Mouse (Mus musculus): ENCODE measurements at regions not wholly inside any gene's neighbourhood (a gene's known extent, or its start where the extent isn't known, plus 50 kb on each side); places are given as distances from the start of the nearest gene placed in this dataset.

GRCm38 (mm10) chr16:7527923-7528776 lies 896.8 kb downstream of the Tmem114 start:
- Histone ChIP-seq H3K27ac (no peak overlapping the region), H3K4me1 (replicated peaks) (no peaks in the 10 kb centered on the region), H3K9me3 (no peaks in the 10 kb centered on the region), H3K4me2 (replicated peaks) (no peak overlapping the region), H3K27me3 (replicated peaks) (no peaks in the 10 kb centered on the region), H3K36me3 (no peaks in the 10 kb centered on the region), H3K9ac (no peak overlapping the region), H3K4me3 (replicated peaks) (no peak overlapping the region)
- WGBS = 53% methylated on average over 6 of the region's 6 CpGs
- ATAC-seq = no peak

- Histone ChIP-seq H3K4me1 (replicated peaks) (no peaks in the 10 kb centered on the region), H3K27ac (no peak overlapping the region), H3K36me3 (no peaks in the 10 kb centered on the region), H3K9me3 (0 out of 2 replicates have a peak, but pooled peaks cover 3% of the 10 kb centered on the region), H3K9ac (no peak overlapping the region), H3K4me3 (replicated peaks) (no peak overlapping the region), H3K27me3 (replicated peaks) (no peaks in the 10 kb centered on the region), H3K4me2 (replicated peaks) (no peak overlapping the region)
- 76% methylated on average over 2 of the region's 2 CpGs for WGBS
- ATAC-seq = no peak
Measured at GRCm38 (mm10) chr16:7518711-7519110, 906.2 kb downstream of the Tmem114 start.
